Mouse (Mus musculus): ENCODE measurements around the gene Ppp1r18. TPM values are rescaled to one million over a fixed set of nuclear protein-coding genes. Genes with fewer than 3 reads are reported as not detected.
A peak's percentile ranks its signal among the peaks of the same experiment; 100 is the strongest.
"Not testable (repeated sequence)": the region's sequence is repeated elsewhere in the genome, so short reads cannot be mapped to it uniquely, and the experiment has no call there.

Gene Ppp1r18
- total RNA-seq, 2 experiments from 2014 or later: 8.5 to 10.8 TPM

DNA sequence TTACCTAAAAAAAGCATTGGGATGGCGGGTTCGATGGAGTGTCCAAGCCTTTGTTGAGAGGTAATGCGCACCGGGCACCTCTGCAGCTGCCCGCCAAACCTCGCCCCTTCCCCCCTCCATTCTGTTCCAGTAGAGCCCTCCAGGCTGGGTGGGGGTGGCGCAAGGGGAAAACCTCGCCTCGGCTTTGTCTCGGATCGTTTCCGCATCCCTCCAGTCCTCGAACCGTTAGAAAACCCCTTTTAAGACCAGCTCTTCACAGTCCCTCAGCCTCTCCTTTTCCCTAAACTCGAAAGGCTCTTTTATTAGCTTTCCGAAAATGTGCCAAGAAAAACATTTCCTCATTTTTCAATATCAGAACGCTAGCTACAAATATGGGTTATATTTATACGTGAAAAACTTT lies 27.9 kb upstream of the Ppp1r18 start:
- peak overlapping the region; percentile 89 for H3K27ac ChIP-seq
- TF ChIP-seq CTCF (IDR thresholded peaks at IDR 0.05): no peak
- intact Hi-C loops (cut with DNase I): loop anchor here (2.0 to 5.0 kb wide), 2 partner anchors 37 to 80 kb away; partner anchors contain the start of genes Mrps18b and Ppp1r10
- DNase-seq (ENCODE audit: extremely low spot score in 1 of 2, low spot score in 2 of 2): peak in 1 of 2 experiments; percentile 58
- peak overlapping the region; percentile 64 for H3K4me3 ChIP-seq

GRCm38 (mm10) chr17:35838122-35838544 lies 27.3 kb upstream of the Ppp1r18 start, which contains the start of gene Tubb5:
Gene Tubb5, minus strand, starts transcription at chr17:35838306.
- intact Hi-C loops (cut with DNase I): loop anchor here (5.0 kb wide), 1 partner anchor 79 kb away; the partner anchor contains the start of genes Mrps18b and Ppp1r10
- DNase-seq (ENCODE audit: extremely low spot score in 1 of 2, low spot score in 2 of 2): peak; percentile 97 to 98
- Histone ChIP-seq H3K27ac (peak within 1 kb of the TSS; percentile 89), H3K4me3 (peak within 1 kb of the TSS; percentile 64)
- TF ChIP-seq CTCF (IDR thresholded peaks at IDR 0.05): no peak

DNA sequence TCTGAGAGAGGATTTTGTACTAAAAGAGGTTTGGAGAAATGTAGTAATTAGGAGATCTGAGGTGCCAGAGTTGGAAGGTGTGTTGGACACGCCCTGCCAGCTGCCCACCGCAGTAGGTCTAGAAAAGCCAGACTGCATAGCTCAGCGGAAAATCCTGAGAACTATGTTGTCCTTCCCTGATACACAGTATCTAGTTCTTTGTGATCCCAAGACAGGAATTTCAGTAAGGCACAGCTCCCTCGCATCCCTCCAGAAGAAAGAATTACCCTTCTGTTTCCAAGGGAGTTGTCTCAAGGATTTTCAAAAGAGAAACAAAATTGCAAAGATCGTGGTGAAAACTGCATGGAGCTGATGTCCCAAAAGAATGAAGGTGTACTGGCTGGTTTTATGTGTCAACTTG lies 26.8 kb upstream of the Ppp1r18 start:
- TF ChIP-seq CTCF (IDR thresholded peaks at IDR 0.05): no peak
- H3K4me3 ChIP-seq: no peak overlapping the region
- intact Hi-C loops (cut with DNase I): loop anchor here (5.0 kb wide), 1 partner anchor 79 kb away; the partner anchor contains the start of genes Mrps18b and Ppp1r10
- DNase-seq (ENCODE audit: extremely low spot score in 1 of 2, low spot score in 2 of 2): no peak
- peak overlapping the region; percentile 70 for H3K27ac ChIP-seq

- DNase-seq (ENCODE audit: extremely low spot score in 1 of 2, low spot score in 2 of 2); H3K4me3 ChIP-seq; H3K27ac ChIP-seq: not testable (repeated sequence)
- intact Hi-C loops (cut with DNase I): loop anchor here (5.0 kb wide), 1 partner anchor 78 kb away; the partner anchor contains the start of genes Mrps18b and Ppp1r10
These were observed 26.4 kb upstream of the Ppp1r18 start for GRCm38 (mm10) chr17:35839002-35839401.

DNA sequence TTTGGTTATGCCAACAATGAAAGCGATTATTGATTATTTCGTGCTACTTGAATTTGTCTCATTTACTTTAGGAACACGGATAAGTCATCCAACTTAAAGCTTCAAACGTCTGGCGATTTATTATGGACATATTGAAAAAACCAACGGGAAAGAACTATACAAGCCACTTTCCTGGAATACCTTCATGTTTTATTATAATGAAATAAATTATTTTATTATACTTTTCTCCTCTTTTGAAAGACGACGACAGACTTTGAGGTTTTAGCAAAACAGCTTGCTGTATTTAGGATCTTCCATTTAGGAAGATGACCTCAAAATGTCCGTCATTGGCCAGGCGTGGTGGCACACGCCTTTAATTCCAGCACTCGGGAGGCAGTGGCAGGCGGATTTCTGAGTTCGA lies 24.8 kb upstream of the Ppp1r18 start:
- H3K27ac ChIP-seq: peak overlapping the region; percentile 83; the same call in 1 of the 2 replicates
- DNase-seq (ENCODE audit: extremely low spot score in 1 of 2, low spot score in 2 of 2): no peak
- H3K4me3 ChIP-seq: peak overlapping the region; percentile 46
- intact Hi-C loops (cut with DNase I): loop anchor here (2.0 kb wide), 1 partner anchor 20 kb away; the partner anchor contains the start of gene Nrm
- TF ChIP-seq CTCF (IDR thresholded peaks at IDR 0.05): no peak

DNA sequence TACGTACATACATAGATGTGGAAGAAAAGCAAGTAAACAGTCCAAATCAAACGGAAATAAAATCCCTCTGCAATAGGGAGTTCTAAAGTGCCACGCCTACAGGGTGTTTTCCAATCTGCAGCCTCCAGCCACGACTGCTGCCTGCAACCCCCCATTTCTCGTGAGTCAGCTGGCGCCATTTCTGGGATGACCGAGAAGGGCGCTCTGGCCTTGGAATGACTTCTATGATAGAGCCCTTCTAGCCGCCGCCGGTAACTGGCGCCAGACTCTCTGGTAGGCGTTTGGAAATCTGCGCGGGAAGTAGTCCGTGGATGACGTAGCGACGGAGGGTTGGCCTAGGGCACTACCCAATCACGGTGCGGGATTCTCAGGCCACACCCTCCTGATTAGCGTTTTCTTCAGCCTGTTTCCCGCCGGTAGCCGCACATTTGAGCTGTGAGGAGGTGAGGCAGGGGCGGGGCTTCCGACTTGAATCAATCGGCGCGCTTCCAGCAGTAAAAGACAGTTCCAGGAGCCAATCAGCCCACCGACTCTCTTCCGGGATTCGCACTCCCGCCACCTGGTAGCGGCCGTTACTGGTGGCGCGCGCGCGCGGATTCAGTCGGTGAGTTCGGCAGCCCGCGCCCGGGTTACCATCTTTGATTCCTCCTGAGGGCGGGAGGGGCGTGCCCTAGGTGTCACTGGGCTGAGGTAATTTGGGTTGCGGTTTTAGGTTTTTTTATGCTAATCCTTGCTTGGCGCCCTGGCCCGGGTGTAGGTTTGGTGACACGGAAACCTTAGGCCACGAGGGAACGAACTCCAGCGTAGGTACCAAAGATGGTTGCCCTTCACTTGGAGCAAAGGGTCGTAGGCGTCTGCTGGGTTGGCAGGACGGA lies 24.1 kb upstream of the Ppp1r18 start, which contains the start of gene Mdc1:
Mdc1 (plus strand) TSS at position 440 of the 875 bp plus-strand sequence.
- peak within 1 kb of the TSS; percentile 66 for H3K4me3 ChIP-seq
- peak; percentile 98 to 99 for DNase-seq (ENCODE audit: extremely low spot score in 1 of 2, low spot score in 2 of 2)
- H3K27ac ChIP-seq: peak within 1 kb of the TSS; percentile 83
- TF ChIP-seq CTCF (IDR thresholded peaks at IDR 0.05): peak; percentile 23; the same call in 1 of the 2 replicates
- intact Hi-C loops (cut with DNase I): loop anchor here (2.0 kb wide), 1 partner anchor 19 kb away; the partner anchor contains the start of gene Nrm

- no peak for TF ChIP-seq CTCF (IDR thresholded peaks at IDR 0.05)
- intact Hi-C loops (cut with DNase I): no loop called here
- Histone ChIP-seq H3K4me3 (peak overlapping the region; percentile 66), H3K27ac (peak overlapping the region; percentile 56; the same call in 1 of the 2 replicates)
- no peak for DNase-seq (ENCODE audit: extremely low spot score in 1 of 2, low spot score in 2 of 2)
These were observed 23.4 kb upstream of the Ppp1r18 start for GRCm38 (mm10) chr17:35842006-35842405.

DNA sequence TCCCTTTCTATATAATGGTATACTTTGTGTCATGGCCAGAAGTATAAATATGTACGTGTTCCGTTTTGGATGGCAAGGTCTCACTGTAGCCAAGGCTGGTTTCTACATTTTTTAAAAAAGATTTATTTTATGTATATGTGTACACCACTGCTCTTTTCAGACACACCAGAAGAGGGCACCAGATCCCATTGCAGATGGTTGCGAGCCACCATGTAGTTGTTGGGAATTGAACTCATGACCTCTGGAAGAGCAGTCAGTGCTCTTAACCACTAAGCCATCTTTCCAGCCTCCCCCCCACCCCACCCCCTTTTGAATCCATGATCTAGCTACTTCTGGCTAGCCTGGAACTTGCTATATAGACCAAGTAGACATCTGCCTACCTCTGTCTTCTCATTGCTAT lies 21.9 kb upstream of the Ppp1r18 start:
- no peak for DNase-seq (ENCODE audit: extremely low spot score in 1 of 2, low spot score in 2 of 2)
- H3K4me3 ChIP-seq: no peak overlapping the region
- peak; percentile 47 for TF ChIP-seq CTCF (IDR thresholded peaks at IDR 0.05)
- intact Hi-C loops (cut with DNase I): no loop called here
- no peak overlapping the region for H3K27ac ChIP-seq

- intact Hi-C loops (cut with DNase I): no loop called here
- Histone ChIP-seq H3K27ac (no peak overlapping the region), H3K4me3 (no peak overlapping the region)
- no peak for DNase-seq (ENCODE audit: extremely low spot score in 1 of 2, low spot score in 2 of 2)
- TF ChIP-seq CTCF (IDR thresholded peaks at IDR 0.05): peak; percentile 35
These were observed 17.3 kb upstream of the Ppp1r18 start for GRCm38 (mm10) chr17:35848112-35848511.

DNA sequence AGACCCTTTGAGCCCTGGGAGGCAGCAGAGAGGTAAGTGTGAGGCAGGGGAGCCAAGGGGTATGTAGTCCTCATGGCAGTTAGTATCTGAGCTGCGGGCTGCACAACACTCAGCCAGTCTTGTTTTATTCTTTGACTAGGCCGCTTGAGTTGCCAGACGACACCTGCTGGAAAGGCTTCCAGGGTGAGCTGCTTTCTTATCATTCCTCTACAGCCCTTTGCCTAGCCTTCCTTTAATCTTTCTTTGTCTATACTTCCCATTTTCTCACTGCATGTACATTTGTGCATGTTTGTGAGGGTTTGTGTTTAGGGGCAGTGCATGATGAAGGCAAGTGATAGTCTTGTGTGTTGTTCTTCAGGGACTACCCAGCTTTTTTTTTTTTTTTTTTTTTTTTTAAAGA lies 14.4 kb upstream of the Ppp1r18 start:
- intact Hi-C loops (cut with DNase I): no loop called here

GRCm38 (mm10) chr17:35859371-35859770 lies 6.0 kb upstream of the Ppp1r18 start:
- DNase-seq (ENCODE audit: extremely low spot score in 1 of 2, low spot score in 2 of 2): no peak
- no peak overlapping the region for H3K4me3 ChIP-seq
- no peak for TF ChIP-seq CTCF (IDR thresholded peaks at IDR 0.05)
- intact Hi-C loops (cut with DNase I): no loop called here
- no peak overlapping the region for H3K27ac ChIP-seq

More for the DNA sequence above, 14.4 kb upstream of the Ppp1r18 start:
- Histone ChIP-seq H3K4me3 (no peak overlapping the region), H3K27ac (no peak overlapping the region)
- TF ChIP-seq CTCF (IDR thresholded peaks at IDR 0.05): no peak
- DNase-seq (ENCODE audit: extremely low spot score in 1 of 2, low spot score in 2 of 2): no peak

- DNase-seq (ENCODE audit: extremely low spot score in 1 of 2, low spot score in 2 of 2): no peak
- no peak overlapping the region for H3K4me3 ChIP-seq
- intact Hi-C loops (cut with DNase I): loop anchor here (2.0 kb wide), 1 partner anchor 19 kb away; the partner anchor contains the start of gene Mdc1
- no peak for TF ChIP-seq CTCF (IDR thresholded peaks at IDR 0.05)
- H3K27ac ChIP-seq: no peak overlapping the region
These were observed 5.6 kb upstream of the Ppp1r18 start for GRCm38 (mm10) chr17:35859835-35860234.

Data from left cerebral cortex, adult 2 months (tissue).